Mouse (Mus musculus) layer of hippocampus, adult 18-20 months (tissue): ENCODE measurements around the gene Ppil4. TPM values are rescaled to one million over a fixed set of nuclear protein-coding genes. Genes with fewer than 3 reads are reported as not detected.
A peak's percentile ranks its signal among the peaks of the same experiment; 100 is the strongest.

ENCODE experiments used
- DNase-seq, 2 experiments: peaks; one replicate each; pipeline ENCODE4 v3.0.0; 2022; ENCODE audit warnings: low spot score in 2 of 2
- total RNA-seq, 2 experiments: library from RNA; stranded (reverse); gene quantifications; 2 replicates each; pipeline ENCODE4 v1.2.3; 2021

Ppil4 gene
- total RNA-seq, 2 experiments from 2014 or later = 34.6 to 37.2 TPM

GRCm38 (mm10) chr10:7824663-7825280 lies 32.1 kb downstream of the Ppil4 start:
- no peak for DNase-seq

DNA sequence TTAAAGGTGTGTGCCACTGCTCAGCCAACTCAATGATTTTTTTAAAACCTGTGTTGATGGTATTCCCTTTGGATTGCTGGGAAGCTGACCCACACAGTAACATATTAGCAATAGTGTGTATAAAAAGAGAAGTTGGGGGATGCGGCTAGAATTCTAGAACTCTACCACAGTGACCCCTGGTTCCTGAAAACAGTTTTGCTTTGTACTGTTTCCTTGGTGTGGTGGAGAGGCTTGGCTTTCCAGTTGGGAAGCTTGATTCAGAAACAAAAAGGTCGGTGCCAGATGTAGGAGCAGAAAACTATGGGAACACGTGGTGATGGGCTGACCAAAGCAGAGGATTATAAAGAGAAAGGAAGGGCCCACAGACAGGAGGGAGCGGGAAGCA lies 32.6 kb downstream of the Ppil4 start:
- DNase-seq = no peak

- DNase-seq = no peak
These were observed 33.4 kb downstream of the Ppil4 start for GRCm38 (mm10) chr10:7826106-7826505.

DNA sequence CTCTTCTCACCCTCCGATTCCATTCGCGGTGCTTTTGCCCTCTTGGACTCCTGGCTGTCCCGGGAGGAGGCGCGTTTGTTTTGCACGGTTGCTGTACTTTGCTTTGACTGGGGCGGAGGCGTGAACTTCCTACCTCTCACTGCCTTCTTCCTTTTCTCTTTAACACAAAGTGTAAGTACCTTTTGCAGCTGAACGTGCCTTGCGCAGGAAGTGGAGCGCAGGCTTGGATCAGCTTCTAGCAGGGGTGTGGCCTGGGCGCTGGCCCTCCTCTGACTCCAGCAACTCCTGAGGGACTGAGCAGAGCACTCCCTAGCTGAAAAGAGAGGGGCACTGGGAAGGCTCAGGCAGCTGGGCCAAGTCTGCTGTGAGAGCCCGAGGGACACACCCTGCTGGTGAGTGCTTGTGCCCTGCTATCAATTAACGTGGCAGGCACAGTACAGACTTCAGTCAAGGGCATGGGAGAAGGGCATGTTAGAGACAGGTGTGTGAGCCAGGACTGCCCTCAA lies 39.5 kb downstream of the Ppil4 start, which contains the start of gene Zc3h12d:
Gene Zc3h12d (plus strand): TSS at position 300 of the 506 bp plus-strand sequence.
- no peak for DNase-seq

- no peak for DNase-seq
These were observed 40.9 kb downstream of the Ppil4 start for GRCm38 (mm10) chr10:7833377-7834165.

- no peak for DNase-seq
These were observed 42.1 kb downstream of the Ppil4 start for GRCm38 (mm10) chr10:7834671-7835225.

GRCm38 (mm10) chr10:7836902-7837301 lies 44.2 kb downstream of the Ppil4 start:
- no peak for DNase-seq

- no peak for DNase-seq
These were observed 44.8 kb downstream of the Ppil4 start for GRCm38 (mm10) chr10:7837446-7837845.

DNA sequence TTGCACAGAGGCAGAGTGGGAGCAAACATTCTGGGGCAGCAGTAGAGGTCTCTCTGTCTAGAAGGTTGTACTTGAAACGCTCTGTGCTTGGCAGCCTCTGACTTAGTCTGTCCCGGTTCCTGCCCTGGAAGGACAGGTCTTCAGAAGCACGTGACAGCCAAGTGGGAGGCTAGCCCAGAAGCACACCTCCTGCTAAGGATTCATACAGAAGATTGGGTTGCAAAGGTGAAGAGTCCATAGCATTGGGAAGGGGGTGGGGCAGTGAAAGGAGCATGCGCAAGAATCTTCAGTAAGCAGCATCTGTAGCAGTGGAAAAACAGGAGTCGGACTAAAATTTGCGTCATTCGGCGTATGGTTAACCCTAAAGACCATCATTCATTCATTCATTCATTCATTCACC lies 45.3 kb downstream of the Ppil4 start:
- DNase-seq = no peak

DNA sequence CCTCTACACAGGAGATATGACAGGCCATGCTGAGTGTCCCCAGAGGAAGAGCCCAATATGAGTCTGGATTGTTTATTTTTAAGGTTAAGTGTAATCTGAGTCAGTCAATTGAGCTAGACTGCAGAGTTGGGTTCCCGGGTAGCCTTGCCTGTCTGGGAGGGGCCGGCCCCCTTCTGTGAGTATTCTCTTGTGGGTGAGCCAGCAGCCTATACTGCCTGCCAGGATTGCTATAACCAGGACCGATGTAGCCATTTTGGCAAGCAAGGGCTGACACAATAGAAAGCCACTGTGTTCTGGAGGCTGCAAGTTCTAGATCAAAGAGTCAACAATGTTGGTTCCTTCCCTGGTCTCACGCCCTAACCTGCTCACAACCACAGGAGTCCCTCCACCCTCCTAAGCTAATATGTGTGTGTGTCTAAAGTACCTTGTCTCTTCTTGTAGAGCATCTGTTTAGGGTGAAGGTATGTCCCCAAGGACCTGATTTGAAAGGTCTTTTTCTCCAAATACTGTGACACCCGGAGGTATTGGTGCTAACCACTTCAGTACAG lies 46.3 kb downstream of the Ppil4 start:
- no peak for DNase-seq

GRCm38 (mm10) chr10:7839551-7840352 lies 47.1 kb downstream of the Ppil4 start:
- DNase-seq = no peak

GRCm38 (mm10) chr10:7840353-7840733 lies 47.7 kb downstream of the Ppil4 start:
- no peak for DNase-seq

- no peak for DNase-seq
These were observed 48.1 kb downstream of the Ppil4 start for GRCm38 (mm10) chr10:7840785-7841184.

DNA sequence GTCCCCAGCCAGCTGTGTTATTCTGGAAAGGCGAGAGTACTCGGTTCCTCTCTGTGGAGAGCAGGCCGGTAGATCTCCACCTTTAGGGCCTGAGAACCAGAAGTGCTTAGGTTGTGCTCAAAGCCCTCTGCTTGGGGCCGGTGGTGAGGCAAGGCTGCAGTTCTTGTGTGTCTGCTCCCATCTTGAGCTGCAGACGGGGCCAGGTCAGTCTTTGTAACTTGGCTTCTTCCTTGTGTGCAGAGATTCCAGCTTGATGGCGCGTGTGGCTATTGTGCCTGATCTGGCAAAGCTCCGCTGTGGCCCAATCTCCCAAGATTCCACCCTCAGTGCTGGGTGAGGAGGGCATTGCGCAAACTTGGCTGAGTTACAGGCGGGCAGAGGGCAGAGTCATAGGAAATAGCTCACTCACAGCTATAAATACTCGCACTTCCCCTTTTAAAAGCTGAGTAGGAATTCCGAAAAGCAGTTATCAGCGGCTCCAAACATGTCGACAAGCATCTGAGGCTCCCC lies 48.9 kb downstream of the Ppil4 start:
- peak in 1 of 2 experiments; percentile 37 for DNase-seq

GRCm38 (mm10) chr10:7843181-7843580 lies 50.5 kb downstream of the Ppil4 start:
- DNase-seq = no peak

- DNase-seq = no peak
These were observed 51.5 kb downstream of the Ppil4 start for GRCm38 (mm10) chr10:7844161-7844560.

DNA sequence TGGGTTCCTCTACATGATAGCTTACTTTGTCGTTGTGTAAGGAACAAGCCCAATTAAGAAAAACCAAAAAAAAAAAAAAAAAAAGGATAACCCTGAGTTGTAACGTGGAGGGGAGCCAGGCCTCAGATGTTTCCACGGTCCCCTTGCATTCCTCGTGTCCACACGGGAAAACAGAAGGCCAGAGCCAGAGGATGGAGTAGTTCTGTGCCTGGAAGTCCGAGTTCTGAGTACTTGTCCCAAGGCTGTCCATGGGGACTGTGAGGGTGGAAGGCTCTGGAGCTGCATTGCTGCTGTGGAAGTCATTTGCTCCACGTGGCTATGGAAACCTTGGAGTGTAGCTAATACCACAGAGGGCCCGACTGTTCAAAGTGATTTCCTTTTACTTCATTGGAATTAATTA lies 52.4 kb downstream of the Ppil4 start:
- DNase-seq = no peak

DNA sequence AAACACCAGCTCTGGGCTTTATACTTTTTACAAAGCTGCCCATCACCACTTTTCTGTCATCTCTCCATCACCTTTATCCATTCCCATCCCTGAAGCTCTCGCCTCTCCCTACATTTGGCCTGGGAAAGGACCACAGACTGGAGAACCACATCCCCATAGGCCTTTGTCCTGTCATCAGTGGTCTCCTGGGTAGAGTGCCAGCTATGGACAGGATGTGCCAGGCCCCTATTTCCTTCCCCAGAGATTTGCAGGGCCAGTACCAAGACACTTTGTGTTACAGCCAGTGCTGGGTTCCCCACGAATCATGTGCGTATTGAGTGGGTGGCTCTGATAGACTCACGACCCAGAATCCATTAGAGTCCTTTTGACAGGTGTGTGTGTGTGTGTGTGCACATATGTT lies 53.3 kb downstream of the Ppil4 start:
- no peak for DNase-seq

GRCm38 (mm10) chr10:7847166-7847605 lies 54.5 kb downstream of the Ppil4 start:
- DNase-seq = no peak

DNA sequence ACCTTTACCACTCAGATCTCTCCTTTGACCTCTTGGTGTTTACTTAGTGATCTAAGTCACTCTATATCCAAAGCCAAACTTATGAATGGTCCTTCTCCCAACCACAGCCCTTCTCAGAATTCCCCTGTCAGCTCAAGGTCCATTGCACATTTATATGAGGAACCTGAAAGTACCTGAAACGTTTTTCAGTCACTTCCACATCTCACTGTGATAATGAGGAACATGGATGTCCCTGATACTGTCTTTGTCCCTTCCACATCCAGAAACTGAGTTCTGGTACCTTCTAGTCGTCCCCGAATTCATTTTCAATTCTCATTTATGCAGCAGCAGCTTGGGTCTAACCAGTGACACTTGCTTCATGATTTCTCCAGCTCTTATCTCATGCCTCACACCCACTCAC lies 59.2 kb downstream of the Ppil4 start:
- no peak for DNase-seq

- DNase-seq = no peak
These were observed 67.8 kb downstream of the Ppil4 start for GRCm38 (mm10) chr10:7860494-7860893.
